Mouse (Mus musculus): Measurements from ENCODE around the gene Slc38a11.

GRCm38 (mm10) chr2:65346915-65347314 lies 16.9 kb downstream of the Slc38a11 start:
- TF ChIP-seq CTCF (conservative IDR thresholded peaks at IDR 0.05 in 1 of 2, IDR thresholded peaks at IDR 0.05 in 1 of 2; ENCODE audit: low read depth in 2 of 2, low read length in 2 of 2): no peak
- no peak for TF ChIP-seq ZKSCAN1 (IDR thresholded peaks at IDR 0.05; ENCODE audit: borderline replicate concordance, low read depth, low read length)
- TF ChIP-seq POLR2A (IDR thresholded peaks at IDR 0.05; ENCODE audit: low read depth, low read length): no peak
- TF ChIP-seq TBP (conservative IDR thresholded peaks at IDR 0.05; ENCODE audit: low read depth, low read length): no peak
- no peak for TF ChIP-seq TCF12 (IDR thresholded peaks at IDR 0.05; ENCODE audit: low read depth, low read length)
- no peak for TF ChIP-seq EP300 (IDR thresholded peaks at IDR 0.05; ENCODE audit: low read length)
- no peak for TF ChIP-seq MEF2A (IDR thresholded peaks at IDR 0.05; ENCODE audit: borderline replicate concordance, low read depth, low read length)
- TF ChIP-seq CHD2 (IDR thresholded peaks at IDR 0.05; ENCODE audit: low read length): no peak

All from CH12.LX (cell line).